Mouse (Mus musculus) forebrain, embryonic 12.5 days (tissue): Measurements from ENCODE around the gene Ephx4. TPM values are rescaled to one million over a fixed set of nuclear protein-coding genes. Genes with fewer than 3 reads are reported as not detected.

ENCODE experiments used
- polyA plus RNA-seq: library from polyadenylated mRNA; unstranded; fragments of >200 nt; fragmentation: Nextera tagmentation; extraction: Ambion mirVana; gene quantifications from 2 replicates; pipeline ENCODE4 v1.2.1, GENCODE M21; 2016

Ephx4 gene
- polyA plus RNA-seq, 1 experiment from 2014 or later: 0.98 TPM

Other genes starting within 250 kb of the Ephx4 start
- 4.0 and 5.7 TPM in 2 replicates for gene Tgfbr3, start 113.1 kb upstream of the Ephx4 start, polyA plus RNA-seq
- 1.4 TPM in 2 replicates for gene Brdt, start 71.6 kb upstream of the Ephx4 start, polyA plus RNA-seq
- not detected in 2 replicates for gene Lpcat2b, start 28.8 kb downstream of the Ephx4 start, polyA plus RNA-seq
- 10.9 and 13.2 TPM in 2 replicates for gene Btbd8, start 35.3 kb downstream of the Ephx4 start, polyA plus RNA-seq
- gene Gm42669, start 104.9 kb downstream of the Ephx4 start, polyA plus RNA-seq: 0.32 and 0.49 TPM in 2 replicates
- 0.06 and 0.19 TPM in 2 replicates for gene 1700028K03Rik, start 132.0 kb downstream of the Ephx4 start, polyA plus RNA-seq
- gene Rpap2, start 194.6 kb downstream of the Ephx4 start, polyA plus RNA-seq: 18.2 and 20.9 TPM in 2 replicates
- gene Glmn, start 195.2 kb downstream of the Ephx4 start, polyA plus RNA-seq: 31.2 and 34.3 TPM in 2 replicates